Mouse (Mus musculus) lung, postnatal 14 days (tissue): ENCODE results near the gene Maml3.

Experiments
- DNase-seq: peaks from one replicate; pipeline ENCODE4 v3.0.0; 2021

The Maml3 gene

DNA sequence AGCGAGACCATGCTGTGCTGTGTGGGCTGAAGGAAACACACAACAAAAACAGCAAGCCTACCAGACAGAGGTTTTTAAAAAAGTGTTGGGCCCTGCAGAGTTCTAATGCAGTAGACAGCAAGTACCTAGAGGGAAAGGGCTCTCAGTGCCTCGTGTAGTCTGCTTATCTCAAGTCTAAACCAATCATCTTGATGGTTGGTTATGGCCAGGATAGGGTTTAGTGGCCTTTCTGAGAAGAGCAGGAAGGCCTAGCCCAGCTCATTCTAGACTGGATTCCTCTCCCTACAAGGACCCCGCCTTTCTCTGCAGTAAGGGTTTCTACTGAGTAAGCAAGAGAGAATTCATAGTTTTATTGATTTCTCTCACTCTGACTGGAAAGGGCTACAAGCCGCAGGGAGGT lies 61.0 kb downstream of the Maml3 start:
- no peak for DNase-seq

DNA sequence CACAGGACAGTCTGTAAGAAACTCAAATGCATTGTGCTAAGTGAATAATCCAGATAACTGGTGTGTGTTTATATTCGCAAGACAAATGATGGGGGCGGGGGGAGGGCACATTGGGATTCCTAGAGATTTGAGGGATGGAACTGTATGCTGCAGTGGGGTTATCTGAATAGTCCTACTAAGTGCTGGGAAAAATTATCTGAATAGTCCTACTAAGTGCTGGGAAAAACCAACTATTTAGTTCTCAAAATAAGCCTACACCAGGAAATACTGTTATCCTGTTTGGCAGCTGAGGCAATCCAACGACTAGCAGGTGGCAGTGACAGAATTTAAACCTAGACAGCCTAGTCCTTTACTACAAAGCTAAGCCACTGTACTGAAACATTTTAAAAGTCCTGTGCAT lies 62.2 kb downstream of the Maml3 start:
- DNase-seq: no peak

DNA sequence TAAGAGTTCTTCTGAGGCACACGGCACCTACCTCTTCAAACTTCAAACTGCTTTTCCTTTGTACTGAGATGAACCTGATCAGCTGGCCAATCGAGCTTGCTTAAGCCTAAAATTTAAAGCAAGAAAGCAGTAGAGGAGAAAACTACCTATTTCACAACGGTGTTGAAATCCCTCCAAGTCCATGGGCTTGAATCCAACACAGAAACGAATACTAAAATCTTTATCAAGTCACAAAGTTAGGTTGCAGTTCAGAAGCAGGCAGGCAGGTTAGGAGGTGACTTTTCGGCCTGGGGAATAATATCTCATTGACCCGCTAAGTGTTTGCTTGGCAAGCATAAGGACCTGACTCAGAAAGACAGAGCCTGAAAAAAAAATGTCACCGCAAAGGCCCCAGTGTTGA lies 64.9 kb downstream of the Maml3 start:
- DNase-seq: peak; percentile 73

DNA sequence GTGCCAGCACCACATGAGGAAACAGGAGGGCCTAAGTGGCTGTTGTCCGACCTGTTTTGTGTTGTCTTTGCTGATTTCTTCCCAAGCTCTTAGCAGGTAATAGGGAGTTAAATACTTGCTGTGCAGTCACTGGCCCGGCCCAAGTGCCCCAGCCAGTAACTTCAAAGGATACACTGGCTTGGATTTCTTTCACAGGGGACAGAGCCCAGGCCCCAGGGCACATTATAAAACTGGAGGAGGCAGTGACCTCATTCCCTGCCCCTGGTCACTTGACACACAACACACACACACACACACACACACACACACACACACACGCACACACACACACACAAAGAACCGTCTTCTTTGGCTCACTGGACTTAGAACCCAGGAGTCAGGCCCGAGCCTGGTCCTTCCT lies 67.6 kb downstream of the Maml3 start:
- no peak for DNase-seq

DNA sequence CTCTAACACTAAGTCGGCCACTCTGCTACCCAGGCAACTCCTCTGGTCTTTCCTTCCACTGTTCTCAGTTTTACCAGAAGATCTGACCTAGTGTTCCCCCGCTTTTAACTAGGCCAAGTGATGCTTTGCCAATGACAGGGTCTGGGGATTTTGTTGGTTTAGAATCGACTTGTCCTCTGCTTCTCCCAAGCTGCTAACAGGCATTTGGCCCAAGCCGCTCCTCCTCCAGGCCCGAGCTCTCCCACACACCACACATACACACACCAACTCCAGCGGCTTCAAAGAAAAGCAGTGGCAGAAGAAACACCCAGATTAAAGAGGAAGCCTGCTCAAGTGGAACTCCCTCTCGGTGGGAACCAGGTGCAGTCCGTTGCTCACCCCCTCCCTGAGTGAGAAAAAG lies 69.5 kb downstream of the Maml3 start:
- DNase-seq: no peak

DNA sequence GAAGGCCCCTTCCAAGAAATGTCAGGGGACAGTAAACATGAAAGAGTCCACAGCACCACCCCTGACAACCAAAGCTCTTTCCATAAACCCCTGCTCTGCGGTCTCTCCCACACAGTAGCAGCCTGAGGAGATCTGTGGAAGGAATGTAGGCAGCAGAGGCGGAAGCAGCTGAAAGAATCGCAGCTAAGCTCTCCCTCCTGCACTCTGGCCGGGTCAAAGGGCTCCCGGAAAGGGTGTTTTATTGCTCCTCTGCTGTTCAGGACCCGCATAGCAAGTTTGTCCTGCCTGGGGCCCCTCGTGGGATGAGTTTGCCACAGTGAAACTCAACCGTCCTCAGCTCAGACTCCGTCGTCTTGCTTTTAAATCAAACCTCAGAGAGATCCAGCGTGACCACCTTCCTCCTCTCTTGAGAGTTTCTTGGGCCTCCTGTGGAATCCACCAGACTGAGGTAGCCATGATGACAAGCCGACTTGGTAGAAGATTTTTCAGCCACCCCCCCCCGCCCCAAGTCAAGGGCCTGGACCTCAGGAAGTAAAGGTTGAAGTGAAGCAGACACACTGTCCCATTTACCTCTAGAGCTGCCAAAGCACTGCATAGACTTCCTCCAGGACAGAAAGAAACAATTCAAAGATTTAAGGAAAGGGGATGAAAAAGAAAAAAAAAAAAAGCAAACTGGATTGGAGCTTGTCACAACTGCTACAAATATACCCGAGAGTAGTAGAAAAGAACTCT lies 70.9 kb downstream of the Maml3 start:
- DNase-seq: no peak

DNA sequence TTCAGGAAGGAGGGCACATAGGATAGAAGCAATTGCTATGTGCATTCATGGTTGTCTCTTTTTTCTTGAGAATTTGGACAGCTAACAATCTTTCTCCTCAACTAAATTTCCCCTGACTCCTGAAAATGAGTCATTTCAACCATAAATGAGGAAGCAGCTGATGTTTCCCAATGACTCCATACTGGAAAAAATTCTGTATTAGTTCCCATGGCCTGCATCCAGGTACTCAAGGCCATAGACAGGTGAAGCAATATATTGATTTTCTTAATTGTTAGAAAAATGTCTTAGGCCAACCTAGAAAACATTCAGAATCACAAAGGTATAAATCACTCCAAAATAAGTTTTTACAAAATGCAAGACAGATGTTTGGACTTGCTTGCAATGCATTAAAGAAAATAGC lies 73.5 kb downstream of the Maml3 start:
- no peak for DNase-seq

DNA sequence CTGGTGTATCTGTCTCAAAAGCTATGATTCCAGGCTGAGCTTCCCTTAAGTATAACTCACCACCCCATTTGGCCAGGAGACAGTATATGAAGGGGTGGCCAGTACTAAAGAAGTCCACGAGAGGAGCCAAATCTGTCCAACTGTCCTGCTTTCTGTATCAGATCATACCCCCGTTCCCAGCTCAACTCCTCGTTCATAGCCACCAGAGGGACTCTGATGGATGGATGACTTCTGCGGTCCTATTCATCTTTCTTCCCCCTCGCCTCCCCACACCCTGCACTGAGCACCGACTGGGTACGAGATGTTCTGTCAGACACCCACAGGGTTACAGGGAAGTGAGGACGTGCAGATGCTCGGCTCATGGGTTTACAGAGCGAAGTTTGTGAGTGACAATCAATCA lies 74.8 kb downstream of the Maml3 start:
- peak; percentile 40 for DNase-seq

DNA sequence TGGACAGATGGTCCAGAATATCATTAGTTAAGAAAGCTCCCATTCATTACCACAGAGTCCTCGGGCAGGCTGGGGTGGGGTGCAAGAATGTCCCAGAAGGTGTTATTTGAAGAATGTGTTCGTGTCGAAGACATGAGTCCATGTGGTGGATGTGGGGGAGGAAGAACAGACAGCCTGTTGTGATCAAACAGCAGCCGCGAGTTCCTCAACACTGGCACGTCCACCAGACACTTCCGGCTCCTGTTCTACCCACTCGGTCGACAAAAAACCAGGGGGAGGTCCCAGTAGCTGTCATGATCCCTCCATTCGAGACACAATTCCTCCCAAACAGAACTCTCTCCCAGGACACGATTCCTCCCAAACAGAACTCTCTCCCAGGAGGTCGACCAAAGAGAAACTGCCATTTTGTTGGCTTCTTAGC lies 75.2 kb downstream of the Maml3 start:
- DNase-seq: peak; percentile 76

DNA sequence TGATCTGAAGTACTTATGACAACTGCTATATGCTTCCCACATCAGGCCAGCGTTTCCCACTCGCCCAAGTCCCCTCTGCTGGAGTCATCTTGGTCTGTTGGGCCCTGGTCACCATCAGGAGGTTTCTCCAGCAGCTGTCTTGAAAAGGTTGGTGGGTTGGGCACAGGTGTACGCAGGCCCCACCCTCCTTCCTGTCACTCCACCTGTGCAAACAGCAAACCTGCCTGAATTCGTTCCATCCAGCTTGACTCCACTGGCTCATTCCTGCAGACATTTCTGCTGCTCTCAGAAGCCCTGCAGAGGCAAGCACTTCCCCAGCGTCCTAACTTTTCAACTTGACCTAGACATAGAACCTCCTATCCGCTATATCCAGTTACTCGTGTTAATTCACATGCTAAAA lies 76.9 kb downstream of the Maml3 start:
- DNase-seq: no peak

DNA sequence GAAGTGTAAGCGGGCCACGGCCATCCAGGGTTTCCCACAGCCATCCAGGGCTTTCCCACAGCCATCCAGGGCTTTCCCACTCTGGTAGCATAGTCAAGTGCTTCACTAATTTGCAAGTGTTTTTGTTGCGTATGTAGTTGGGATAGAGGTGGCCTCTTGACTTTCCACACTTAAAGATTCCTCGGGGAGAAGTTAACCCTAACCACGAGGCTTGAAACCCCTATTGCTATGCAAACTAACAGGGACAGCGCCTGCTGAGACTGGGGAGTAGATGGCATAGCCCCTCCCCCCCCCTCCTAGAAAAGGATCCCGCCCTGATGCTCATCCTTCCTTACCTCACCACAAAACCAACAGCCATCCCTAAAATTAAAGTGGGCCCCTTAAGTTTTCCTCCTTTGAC lies 82.4 kb downstream of the Maml3 start:
- no peak for DNase-seq

DNA sequence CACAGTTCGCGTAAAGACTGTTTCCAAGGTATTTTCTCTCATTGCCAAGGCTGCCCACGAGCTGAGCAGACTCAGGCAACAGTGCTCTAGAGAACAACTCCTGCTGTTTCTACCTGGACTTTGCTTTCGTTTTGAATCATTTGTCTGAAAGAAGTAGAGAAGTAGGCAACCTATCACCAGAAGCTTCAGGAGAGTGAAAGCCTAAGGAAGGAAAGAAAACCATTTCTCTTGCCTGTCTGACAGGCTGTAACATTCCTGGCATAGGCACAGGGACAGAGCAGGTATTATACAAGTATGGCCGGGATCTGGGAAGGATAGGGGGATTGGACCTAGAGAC lies 86.8 kb downstream of the Maml3 start:
- DNase-seq: no peak

DNA sequence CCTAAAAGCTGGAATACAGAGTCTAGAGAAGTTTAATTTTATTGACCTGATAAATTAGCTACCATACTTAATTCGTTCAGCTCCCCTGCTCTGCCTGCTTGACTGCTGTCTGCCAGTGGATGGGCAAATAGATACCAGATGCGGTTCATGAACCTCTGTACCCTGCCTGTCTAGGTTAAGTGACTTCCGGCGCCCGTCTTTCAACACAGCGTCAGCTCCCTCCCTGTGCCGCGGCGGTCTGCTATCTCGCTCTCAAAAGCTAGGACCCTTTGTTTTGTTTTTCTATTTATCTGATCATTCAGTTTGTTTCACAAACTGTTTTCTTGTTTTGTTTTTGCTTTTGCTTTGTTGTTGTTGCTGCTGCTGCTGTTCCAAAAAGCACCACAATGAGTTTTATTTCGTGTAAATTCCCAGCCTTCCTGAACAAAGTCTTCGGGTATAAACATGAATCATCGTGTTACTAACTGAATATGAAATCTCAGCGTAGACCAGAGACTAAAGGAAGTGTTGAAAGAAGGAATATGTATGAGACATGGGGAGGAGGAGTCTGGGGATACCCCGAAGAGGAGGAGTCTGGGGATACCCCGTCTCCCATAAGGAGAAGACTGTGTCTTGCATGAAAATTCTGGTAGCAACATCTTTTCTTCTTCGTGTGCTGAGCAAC lies 87.3 kb downstream of the Maml3 start:
- DNase-seq: no peak

DNA sequence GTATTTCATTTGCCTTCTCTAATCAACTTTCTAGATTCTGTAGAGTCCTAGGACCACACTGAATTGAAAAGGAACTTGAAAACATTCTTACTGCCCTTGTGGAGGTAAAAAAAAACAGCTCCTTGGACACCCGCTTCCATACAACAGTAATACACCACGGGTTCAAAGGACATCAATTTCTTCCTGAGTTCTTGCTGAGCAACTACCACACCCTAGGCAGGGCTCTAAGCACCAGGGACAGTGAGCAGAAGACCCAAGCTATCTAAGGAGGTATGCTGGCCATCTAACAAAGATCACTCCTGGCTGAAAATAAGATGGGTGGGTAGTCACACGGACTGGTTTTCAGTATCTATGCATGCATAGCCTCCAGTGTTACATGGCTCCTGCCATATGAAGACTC lies 88.7 kb downstream of the Maml3 start:
- DNase-seq: no peak

DNA sequence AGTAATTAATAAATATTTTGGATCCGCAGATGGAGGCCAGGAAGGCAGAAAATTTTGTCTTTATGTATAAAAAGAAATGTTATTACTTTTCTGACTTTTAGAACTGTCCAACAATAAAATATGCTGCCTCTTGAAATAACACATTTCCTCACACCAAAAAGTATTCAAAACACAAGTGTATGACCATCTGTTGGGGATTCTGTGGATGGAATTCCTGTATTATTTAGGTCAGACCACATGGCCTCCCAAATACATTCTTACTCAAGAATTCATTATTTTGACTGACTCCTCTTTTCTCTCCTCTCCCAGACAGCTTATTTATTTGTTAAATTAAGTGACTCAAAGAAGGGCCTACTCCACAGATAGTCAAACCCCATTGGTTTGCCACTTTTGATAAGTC lies 89.3 kb downstream of the Maml3 start:
- DNase-seq: no peak

DNA sequence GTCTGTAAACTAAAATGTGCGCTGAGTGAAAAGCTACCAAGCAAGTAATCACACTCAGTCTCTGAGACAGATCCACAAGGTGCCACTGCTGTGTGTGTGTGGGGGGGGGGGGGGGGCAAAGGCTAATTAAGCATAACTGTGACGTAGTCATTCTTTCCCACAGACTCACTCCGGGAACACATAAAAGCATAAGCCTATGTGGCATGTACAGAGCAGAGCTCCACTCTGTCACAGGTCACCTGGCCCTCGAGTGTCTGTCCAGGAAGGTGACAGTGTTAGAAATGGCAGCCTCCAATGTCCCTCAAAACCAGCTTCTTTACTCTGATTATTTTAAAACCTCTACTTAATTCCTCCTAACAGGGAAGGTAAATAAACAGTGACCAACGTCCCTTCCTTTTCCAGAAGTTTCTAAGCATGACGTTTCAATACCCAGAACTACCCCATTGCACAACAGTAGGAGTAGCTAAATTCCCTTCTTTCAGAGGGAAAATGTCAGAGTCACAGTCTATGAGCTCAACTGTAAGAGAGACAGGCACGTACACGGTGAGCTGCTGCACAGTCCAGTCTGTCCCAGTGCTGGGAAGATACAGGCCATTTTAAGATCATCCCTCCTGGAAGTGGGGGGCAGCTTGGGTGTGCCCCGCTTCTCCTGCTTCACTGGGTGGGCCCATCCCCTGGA lies 93.7 kb downstream of the Maml3 start:
- DNase-seq: no peak

DNA sequence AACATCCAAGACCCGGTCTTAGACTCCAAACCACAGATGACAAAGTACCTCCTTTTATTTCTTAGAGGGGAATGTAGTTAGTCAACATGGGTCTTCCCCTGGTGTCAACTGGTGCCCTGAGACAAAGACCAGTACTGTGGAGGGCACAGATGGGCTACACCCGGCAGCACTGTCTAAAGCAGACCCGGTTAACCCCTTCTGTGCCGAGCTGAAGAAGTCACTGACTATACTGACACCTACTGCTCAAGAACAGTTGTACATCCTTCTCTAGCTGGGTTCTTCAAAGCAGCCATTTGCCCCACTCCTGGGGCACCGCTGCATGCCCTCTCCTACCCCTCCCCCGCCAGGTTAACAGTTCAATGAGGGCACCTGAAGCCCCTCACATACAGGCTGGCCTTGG lies 95.6 kb downstream of the Maml3 start:
- no peak for DNase-seq

DNA sequence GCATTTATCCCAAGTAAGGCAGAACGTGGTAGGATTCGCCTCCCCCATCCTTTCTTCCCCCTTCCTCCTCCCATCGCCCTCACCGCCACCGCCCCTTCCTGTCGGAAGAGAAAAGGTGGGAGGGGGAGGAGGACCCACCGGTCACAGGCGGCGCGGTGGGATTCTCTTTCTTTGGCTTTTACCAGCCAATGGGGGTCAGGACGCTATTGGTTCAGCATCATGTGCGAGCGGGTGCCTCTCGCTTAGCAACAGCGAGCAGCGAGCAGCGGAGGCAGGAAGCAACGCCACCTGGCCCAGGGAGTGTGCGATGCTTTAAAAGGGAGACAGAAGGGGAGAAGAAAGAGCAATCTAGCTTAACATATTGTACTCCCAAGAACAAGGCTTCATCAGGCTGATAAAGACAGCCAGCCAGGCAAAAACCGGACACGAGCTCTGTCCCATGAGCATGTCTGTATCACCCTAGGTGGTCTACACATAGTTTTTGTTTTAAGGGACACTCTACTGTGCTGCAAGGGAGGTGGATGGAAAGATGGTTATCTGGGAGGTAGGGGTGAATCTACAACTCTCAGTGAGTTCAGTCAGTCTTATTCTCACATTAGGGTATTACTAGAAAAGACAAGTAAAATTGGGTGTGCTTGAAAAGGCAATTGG lies 97.1 kb downstream of the Maml3 start:
- peak; percentile 40 for DNase-seq

DNA sequence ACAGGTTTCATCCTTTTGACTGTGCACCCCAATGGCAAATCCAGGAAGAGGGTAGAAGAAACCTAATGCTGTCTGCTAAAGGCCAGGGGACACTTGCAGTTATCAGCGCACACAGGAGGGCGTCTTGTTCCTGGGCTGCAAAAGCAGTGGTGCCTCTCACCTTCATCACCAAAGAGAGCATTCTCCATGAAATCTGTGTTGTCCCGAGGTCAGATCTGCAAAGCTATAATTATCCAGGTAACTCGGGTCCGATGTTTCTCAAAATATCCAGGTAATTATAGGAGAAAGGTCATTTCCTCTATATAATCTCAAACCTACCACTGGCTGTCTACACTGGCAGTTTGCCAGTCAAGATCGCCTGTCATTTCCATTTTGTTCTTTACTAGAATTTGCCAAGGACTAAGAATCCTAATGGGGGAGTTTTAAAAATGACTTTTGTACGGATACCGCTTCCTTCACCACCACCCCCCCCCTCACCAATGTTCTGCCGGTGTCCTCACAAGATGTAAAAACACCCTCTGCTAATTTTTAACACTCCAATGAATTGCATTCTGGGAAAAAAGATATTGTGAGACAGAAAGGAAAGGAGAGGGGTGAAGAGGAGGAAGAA lies 98.0 kb downstream of the Maml3 start:
- no peak for DNase-seq

DNA sequence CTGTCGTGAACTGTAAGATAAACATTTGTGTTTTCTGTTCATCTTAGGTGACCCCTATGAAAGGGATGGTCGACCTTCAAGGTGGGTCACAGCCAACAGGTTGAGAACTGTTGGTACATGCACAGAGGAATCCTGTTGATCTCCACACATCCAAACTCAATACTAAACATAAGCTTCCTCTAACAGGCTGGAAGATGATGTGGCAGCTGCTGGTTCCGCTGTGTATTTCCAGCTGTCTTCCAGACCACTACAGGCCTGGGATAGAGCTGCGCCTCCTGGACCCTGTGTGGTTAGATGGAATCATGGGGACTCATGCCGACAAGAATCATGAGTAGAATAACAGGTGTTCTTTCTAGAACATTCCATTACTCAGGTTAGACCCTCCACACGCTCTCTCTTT lies 101.2 kb downstream of the Maml3 start:
- DNase-seq: no peak

DNA sequence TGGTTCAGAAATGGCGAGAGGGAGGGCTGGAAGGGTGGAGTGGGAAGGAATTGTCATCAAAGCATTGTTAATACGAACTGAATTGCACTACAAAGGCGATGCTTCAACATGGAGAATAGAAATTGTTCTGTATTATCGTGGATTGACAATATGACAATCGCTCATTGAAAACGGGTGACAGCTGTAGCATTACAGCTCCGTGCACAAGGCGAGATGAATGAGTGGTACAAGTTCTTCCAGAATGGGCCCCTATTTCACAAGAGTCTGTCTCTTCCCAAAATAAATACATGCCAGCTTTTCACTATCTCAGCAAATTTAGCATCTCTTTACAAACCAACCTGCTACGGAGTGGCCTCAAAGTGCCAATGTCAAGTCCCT lies 103.4 kb downstream of the Maml3 start:
- DNase-seq: no peak

DNA sequence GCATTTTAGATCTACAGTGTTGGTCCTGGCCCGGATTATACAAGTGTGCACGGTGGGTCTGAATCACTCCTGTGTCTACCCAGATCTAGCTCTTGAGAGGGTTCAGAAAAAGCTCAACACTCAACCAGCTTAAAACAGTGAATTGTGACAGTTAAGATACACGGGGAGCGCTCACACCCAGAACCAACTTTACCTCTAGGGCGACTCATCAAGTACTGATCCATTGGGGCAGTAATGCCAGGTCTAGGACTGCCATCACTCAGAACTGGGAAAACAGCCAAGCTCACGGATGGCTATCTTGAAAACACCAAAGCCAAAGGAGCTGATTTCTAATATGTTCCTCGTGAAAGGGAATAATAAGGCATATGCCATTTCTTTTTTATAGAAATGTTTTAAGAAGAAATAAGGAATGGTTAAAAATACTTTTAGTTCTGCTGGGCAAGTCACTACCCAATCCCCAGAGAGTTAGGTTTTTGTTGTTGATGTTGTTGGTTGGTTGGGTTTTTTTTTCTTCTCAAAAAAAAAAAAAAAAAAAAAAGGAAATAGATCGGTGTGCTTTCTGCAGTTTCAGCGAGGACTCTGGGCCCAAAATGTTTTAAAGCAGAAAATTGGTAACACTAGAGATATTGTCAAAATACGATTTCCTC lies 103.9 kb downstream of the Maml3 start:
- DNase-seq: peak; percentile 32
